Mouse (Mus musculus) liver, postnatal 0 days (tissue): ENCODE measurements around the gene Fkbp8.

ENCODE experiments used
- CTCF ChIP-seq: sonication (generic); IDR thresholded peaks from 2 replicates; pipeline ENCODE4 v1.5.1; 2016; ENCODE audit warnings: antibody characterized with exemption, low read depth
- EP300 ChIP-seq: IDR thresholded peaks from 2 replicates; pipeline ENCODE4 v1.6.1; 2016; ENCODE audit warnings: antibody characterized with exemption, low read depth, mild to moderate bottlenecking

GRCm38 (mm10) chr8:70563763-70564387 lies 36.4 kb downstream of the Fkbp8 start:
- no peak for TF ChIP-seq CTCF
- no peak for TF ChIP-seq EP300
